Mouse (Mus musculus) kidney, adult 9 months (tissue): ENCODE results near the gene Arhgap17.

Experiments used
- DNase-seq: peaks from one replicate; pipeline ENCODE4 v3.0.0; 2022

Arhgap17 gene

DNA sequence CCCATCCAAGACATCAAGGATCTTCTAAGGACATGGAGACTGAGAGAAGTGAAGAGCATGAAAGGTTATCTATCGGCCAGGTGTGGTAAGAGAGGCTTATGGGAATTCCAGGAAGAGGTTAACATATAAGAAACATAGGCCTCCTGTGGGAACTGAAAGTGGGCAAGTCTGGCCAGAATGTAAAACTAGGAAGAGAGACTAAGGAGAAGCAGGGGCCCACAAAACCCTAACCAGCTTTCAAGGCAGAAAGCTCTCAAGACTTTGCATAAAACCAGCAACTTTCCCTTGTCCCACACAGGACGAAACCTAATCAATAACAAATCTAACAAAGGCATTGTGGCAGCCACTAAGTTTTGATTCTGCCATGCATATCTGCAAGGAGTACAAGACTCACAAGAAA, 1.5 kb downstream of the Arhgap17 start:
- DNase-seq, result no peak

- DNase-seq, result no peak
These were observed 2.2 kb downstream of the Arhgap17 start for GRCm38 (mm10) chr7:123367218-123368150.

- DNase-seq, result no peak
These were observed 2.9 kb downstream of the Arhgap17 start for GRCm38 (mm10) chr7:123366806-123367205.

- DNase-seq, result peak; percentile 54
These were observed 3.6 kb downstream of the Arhgap17 start for GRCm38 (mm10) chr7:123365876-123366741.

DNA sequence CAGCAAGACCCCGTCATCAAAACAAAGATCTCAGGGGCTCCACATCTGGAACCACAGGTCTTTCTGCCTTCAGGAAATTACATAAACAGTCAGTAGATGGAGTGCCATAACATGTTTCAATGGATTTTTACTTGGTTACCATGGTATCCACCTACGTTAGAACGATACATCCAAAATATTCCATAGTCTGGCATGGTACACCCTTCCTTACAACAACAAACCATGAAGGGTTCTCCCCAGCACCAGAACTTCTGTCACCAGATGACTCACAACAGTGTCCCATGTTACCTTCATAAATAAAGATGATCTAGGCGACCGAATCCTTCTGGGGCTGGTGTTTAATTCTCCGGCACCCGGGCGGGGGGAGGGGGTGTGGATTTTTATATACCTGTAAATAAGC, 5.7 kb downstream of the Arhgap17 start:
- DNase-seq, result no peak

GRCm38 (mm10) chr7:123362806-123363205, 6.9 kb downstream of the Arhgap17 start:
- no peak for DNase-seq

DNA sequence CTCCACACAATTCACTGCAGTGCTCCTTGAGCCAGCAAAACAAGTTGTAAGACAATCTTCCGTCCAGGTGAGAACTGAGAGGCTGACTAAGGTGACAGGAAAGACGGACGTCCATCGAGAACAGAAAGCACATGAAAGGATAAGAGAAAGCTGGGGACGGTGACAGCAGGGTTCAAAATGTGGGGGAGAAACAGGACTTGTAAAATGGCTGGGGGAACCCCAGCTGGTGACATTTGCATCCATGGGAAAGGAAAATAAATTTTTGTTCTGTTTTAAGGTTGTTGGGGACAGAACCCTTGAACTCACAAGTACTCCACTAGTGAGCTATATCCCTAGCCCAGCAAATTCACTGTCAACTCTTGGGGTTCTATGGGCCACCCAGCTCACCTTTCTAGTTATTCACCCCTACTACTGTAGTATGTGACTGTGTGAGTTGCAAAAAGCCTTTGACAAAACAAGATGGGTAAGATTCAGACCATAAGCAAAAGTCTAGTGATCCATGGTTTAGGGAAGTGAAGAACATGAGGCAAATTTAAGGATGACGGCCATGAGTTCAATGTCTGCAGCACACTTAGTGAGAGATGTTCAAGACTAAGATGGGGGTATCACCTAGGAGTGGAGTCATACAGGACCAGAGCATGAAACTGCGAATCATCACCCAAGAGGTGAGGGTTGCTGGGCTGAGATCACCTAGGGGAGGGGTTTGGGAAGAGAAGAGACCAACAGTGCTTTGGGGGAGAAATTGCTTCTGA, 8.3 kb downstream of the Arhgap17 start:
- no peak for DNase-seq

GRCm38 (mm10) chr7:123360185-123360584, 9.5 kb downstream of the Arhgap17 start:
- DNase-seq, result no peak

DNA sequence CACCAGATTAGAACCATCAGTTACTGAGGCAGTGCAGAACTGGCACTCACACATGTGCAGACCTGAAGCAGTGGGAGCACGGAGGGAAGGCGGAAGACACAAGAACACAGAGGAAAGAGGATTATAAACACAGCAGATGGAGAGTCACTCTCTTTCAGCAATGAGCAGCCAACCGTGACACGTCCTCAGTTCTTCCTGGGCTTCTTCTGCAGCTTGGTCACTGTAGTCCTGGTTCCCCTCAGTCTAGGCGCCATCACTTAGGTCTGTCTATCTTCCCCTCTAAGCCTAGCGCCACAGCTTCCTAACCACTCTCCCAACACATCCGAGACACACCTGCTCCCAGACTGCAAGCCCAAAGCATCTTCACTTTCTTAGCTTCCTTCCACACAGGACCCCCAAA, 10.6 kb downstream of the Arhgap17 start:
- DNase-seq, result no peak

DNA sequence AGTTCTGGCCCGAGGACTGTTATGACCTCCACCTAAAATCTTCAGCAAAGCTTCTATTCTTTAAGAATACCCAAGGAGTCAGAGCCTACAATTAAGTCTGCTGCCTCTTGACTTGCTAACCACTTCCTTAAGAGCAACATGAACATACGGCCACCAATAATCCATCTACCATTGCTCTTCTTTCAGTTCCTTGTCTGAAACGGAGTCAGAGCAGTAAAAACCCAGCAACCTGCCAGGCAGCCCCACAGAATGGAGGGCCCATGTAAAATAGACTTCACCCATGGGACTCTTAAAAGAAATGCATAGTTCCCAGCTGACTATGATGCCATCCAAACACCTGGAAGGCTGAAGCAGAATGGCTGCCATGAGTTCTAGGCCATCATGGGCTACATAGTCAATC, 13.6 kb downstream of the Arhgap17 start:
- no peak for DNase-seq

DNA sequence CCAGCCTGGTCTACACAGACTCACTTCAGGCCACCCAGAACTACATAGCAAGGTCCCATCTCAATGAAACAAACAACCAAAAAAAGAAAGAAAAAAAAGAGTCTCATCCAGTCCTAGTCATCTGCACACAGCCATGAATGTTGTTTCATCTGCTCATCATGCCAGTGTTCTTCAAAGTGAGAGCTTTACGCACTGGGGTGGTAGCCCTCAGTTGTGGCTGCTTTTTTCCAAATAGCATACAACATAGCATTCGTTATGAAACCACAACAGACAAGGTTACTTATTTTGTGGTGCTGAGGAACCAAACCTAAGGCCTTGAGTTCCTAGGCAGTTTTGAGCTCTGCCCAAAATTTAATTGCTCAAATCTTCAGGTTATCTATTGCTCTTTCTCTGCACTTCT, 14.9 kb downstream of the Arhgap17 start:
- DNase-seq, result no peak

DNA sequence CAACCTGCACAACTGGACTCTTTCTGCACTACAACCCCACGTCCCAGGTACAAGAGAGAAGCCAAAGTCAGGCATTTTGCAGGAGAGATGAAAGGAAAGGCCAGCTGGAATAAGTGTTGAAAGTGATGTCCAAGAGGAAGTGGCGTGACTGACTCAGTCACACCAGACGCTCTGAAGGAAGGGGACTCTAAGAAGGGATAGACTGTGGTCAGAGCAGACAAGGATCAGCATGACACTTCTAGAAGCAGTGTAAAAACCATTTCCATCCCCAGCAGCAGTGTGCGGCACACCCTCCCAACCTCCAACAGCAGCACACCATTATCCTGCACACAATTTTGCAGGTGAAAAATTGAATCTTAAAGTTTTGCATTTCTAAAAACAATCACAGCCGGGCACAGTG, 15.3 kb downstream of the Arhgap17 start:
- no peak for DNase-seq

DNA sequence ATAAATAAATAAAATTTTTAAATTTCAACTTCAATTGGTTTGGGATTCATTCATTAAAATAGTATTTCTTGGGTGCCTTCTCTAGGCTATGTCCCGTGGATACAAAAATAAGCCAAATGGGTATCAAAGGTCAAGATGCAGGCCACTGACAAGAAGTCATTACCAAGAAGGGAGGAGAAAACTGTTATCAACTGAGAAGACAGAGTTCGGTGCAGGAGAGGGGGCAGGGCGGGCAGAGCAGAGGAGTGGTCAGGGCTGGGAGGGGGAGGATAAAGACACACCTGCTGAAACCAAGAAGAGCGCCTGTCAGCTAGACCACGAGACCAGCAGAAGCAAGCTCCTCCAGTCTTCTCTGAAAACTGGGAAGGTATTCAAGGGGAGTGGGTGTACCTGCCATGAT, 15.8 kb downstream of the Arhgap17 start:
- DNase-seq, result no peak

DNA sequence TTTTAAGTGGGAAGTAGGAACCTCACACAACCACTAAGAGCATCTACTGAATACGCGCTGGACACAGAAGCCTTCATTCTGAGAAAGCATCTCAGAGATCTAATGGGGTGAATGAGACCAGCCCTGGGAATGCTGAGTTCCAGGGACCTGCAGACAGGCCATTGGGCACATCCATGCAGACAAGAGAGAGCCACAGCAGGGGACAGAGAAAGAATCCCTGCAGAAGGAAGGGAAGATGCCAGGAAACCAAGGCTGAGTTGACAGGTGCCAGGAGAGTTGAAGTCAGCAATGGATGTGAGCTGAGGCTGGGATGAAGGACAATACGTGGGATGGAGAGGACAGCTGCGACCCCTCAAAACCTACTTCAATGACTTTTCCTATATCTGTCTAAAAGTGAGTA, 16.6 kb downstream of the Arhgap17 start:
- DNase-seq, result no peak

GRCm38 (mm10) chr7:123350243-123350642, 19.5 kb downstream of the Arhgap17 start:
- no peak for DNase-seq

DNA sequence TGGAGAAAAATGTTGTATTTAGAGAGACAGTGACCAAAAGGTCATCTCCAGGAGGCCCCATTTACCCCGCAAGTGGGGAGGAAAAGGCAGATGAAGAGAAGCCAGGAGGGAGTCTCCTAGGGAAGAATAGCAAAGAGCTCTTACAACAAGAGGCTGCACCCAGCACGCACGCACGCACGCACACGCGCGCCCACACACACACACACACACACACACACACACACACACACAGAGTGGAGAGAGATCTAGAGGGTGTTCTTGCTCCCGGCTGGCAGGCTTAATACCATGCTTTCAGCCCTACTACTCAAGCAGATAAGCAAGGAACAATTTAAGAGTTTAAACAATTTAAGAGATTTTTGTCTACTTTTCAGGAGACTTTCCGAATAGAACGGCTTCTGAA, 19.9 kb downstream of the Arhgap17 start:
- no peak for DNase-seq

- no peak for DNase-seq
These were observed 23.0 kb downstream of the Arhgap17 start for GRCm38 (mm10) chr7:123346631-123347290.

DNA sequence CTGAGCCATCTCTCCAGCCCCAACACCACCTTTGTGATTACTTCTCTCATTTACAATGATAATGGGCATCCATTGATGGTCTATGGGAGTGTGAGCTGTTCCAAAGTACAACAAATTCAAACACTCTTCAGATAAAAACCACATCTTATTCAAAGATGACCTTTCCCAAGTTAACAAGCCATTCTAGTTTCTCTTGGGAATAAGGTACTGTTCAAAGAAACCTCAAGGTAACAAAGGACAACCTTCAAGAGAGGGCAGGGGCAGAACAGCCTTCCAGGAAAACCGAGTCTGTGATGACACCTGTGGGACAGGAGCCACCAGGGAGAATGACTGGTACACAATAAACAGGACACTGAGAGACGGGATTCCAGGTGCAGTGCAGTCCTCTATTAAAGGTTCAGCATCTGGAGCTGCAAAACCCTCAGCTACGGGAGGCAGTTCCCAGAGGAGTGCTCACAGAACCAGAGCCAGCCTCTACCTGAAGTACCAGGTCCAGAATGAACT, 24.6 kb downstream of the Arhgap17 start:
- DNase-seq, result no peak

DNA sequence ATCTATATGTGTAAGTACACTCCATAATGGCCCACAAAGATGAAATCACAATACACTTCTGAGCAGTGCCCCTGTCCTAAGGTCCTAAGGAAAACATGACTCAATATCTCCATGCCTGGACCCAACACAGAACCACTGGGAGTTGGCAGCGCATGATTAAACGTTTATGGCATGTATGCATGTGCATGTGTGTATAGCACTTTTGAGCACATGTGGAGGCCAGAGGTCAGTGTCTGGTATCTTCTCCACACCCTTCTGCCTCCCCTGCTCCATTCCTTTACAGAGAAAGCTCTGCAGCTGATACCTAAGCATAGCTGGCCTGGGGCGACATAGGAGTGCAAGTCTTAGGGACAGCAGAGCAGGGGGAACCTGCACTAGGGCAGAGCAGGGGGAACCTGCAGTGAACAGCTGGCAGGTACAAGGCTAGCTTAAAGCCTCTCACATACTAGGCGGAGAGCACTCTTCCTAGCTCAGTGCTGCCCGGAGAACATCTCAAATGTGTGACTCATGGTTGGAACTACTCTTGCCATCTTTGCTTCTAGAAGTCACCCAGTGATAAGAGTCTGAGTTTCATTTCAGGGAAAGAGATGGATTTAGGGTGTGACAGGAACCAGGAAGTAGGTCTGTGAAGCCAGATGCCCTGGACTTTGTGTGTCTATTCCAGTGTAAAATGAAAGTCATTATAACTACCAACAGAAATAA, 25.5 kb downstream of the Arhgap17 start:
- no peak for DNase-seq

DNA sequence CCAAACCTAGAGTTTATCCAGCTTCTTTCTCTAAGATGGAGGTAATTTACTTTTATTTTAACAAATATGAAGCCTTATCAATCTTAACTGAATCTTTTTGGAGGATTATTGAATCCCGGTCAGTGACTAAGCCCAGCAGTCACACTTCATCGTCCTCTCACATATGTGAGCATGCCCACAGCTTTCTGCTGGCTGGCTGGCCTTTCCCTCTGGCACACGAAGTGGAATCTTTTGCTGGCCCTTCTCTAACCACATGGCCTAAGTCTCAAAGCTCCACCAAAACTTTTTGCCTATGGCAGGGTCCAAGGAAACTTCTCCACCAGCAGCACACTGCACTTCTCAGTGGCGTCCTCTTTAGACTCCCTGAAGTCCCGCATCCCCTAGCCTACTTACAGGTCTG, 27.8 kb downstream of the Arhgap17 start:
- no peak for DNase-seq

GRCm38 (mm10) chr7:123338351-123338750, 31.4 kb downstream of the Arhgap17 start:
- DNase-seq, result peak; percentile 57

DNA sequence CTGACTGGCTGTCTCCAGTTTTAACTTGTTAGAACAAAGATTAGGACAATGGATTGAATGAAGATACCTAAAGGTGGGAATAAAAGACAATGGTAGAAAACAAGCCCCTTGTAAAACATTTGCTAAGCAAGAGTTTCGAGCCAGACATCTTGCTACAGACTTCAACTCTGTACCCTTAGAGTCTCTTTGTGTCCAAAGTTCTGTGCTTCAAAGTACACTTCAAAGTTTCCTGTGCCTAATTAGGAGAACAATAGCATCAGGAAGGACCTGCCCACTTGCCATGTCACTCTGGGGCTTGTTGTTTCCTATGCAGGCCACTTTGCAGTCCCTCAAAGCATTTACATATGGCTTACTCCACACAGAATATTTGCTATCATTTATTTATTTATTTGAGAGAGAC, 33.4 kb downstream of the Arhgap17 start:
- peak; percentile 74 for DNase-seq
